Mouse (Mus musculus): Measurements from ENCODE around the gene Rrp1b. TPM values are rescaled to one million over a fixed set of nuclear protein-coding genes. Genes with fewer than 3 reads are reported as not detected.

The Rrp1b gene
- polyA plus RNA-seq, 1 experiment from 2014 or later = 32.3 TPM

- H3K36me3 ChIP-seq (ENCODE audit: control insufficient read depth, insufficient read depth) = no peaks in the 10 kb centered on the region
- no peaks in the 10 kb centered on the region for H3K9me3 ChIP-seq (replicated peaks; ENCODE audit: control insufficient read depth, low read length)
- no peak for ATAC-seq (replicated peaks; ENCODE audit: extremely low read depth, insufficient read depth, low FRiP score)
- H3K4me2 ChIP-seq (ENCODE audit: low read depth, low read length) = no peak overlapping the region
- H3K4me3 ChIP-seq (ENCODE audit: low read length) = no peak overlapping the region
- H3K4me1 ChIP-seq (ENCODE audit: control insufficient read depth, insufficient read depth, low read length) = peaks cover 17% of the 10 kb centered on the region
- no peak overlapping the region for H3K9ac ChIP-seq (ENCODE audit: low read length)
- H3K27me3 ChIP-seq (ENCODE audit: control insufficient read depth, insufficient read depth, low read length) = no peaks in the 10 kb centered on the region
- H3K27ac ChIP-seq (ENCODE audit: low read length) = no peak overlapping the region
- WGBS = 58% methylated on average over 8 of the region's 8 CpGs
Observed at GRCm38 (mm10) chr17:32023088-32023487, 12.8 kb upstream of the Rrp1b start.

DNA sequence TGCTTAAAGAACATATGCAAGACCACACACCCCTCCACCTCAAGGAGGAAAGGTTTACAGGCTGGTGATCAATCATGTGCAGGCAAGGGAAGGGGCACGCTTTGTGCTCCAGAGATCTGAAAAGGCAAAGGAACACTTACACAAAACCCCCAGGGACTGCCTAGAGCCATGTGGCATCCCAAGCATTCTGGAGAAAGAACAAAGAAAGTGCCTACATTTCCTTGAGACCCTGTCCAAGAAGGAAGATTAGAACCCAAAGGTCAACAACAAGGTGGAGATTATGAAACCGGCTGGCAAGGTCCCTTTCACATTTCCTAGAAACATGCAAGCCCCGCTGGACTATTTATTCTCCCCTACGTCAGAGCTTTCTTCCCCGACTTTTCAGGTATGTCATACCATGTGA, 11.2 kb upstream of the Rrp1b start:
- Histone ChIP-seq H3K4me1 (ENCODE audit: control insufficient read depth, insufficient read depth, low read length) (peaks cover 9% of the 10 kb centered on the region), H3K4me3 (ENCODE audit: low read length) (no peak overlapping the region), H3K36me3 (ENCODE audit: control insufficient read depth, insufficient read depth) (no peaks in the 10 kb centered on the region), H3K9ac (ENCODE audit: low read length) (no peak overlapping the region), H3K9me3 (replicated peaks; ENCODE audit: control insufficient read depth, low read length) (no peaks in the 10 kb centered on the region), H3K27me3 (ENCODE audit: control insufficient read depth, insufficient read depth, low read length) (no peaks in the 10 kb centered on the region), H3K27ac (ENCODE audit: low read length) (no peak overlapping the region), H3K4me2 (ENCODE audit: low read depth, low read length) (no peak overlapping the region)
- WGBS = 59% methylated on average over 5 of the region's 5 CpGs
- ATAC-seq (replicated peaks; ENCODE audit: extremely low read depth, insufficient read depth, low FRiP score) = no peak

- H3K9ac ChIP-seq (ENCODE audit: low read length) = no peak overlapping the region
- H3K27ac ChIP-seq (ENCODE audit: low read length) = no peak overlapping the region
- no peaks in the 10 kb centered on the region for H3K27me3 ChIP-seq (ENCODE audit: control insufficient read depth, insufficient read depth, low read length)
- peaks cover 9% of the 10 kb centered on the region for H3K4me1 ChIP-seq (ENCODE audit: control insufficient read depth, insufficient read depth, low read length)
- no peak overlapping the region for H3K4me3 ChIP-seq (ENCODE audit: low read length)
- WGBS = 12% methylated on average over 2 of the region's 2 CpGs
- ATAC-seq (replicated peaks; ENCODE audit: extremely low read depth, insufficient read depth, low FRiP score) = peak; percentile 81
- no peaks in the 10 kb centered on the region for H3K9me3 ChIP-seq (replicated peaks; ENCODE audit: control insufficient read depth, low read length)
- H3K36me3 ChIP-seq (ENCODE audit: control insufficient read depth, insufficient read depth) = no peaks in the 10 kb centered on the region
- H3K4me2 ChIP-seq (ENCODE audit: low read depth, low read length) = no peak overlapping the region
Observed at GRCm38 (mm10) chr17:32025386-32025785, 10.5 kb upstream of the Rrp1b start.

GRCm38 (mm10) chr17:32027666-32028065, 8.2 kb upstream of the Rrp1b start:
- WGBS = 29% methylated on average over 3 of the region's 3 CpGs
- H3K4me3 ChIP-seq (ENCODE audit: low read length) = no peak overlapping the region
- no peak overlapping the region for H3K4me2 ChIP-seq (ENCODE audit: low read depth, low read length)
- 0 out of 2 replicates have a peak, but pooled peaks have one; percentile 33 for ATAC-seq (replicated peaks; ENCODE audit: extremely low read depth, insufficient read depth, low FRiP score)
- H3K27ac ChIP-seq (ENCODE audit: low read length) = no peak overlapping the region
- H3K4me1 ChIP-seq (ENCODE audit: control insufficient read depth, insufficient read depth, low read length) = peaks cover 9% of the 10 kb centered on the region
- no peaks in the 10 kb centered on the region for H3K27me3 ChIP-seq (ENCODE audit: control insufficient read depth, insufficient read depth, low read length)
- H3K9ac ChIP-seq (ENCODE audit: low read length) = no peak overlapping the region
- no peaks in the 10 kb centered on the region for H3K36me3 ChIP-seq (ENCODE audit: control insufficient read depth, insufficient read depth)
- H3K9me3 ChIP-seq (replicated peaks; ENCODE audit: control insufficient read depth, low read length) = no peaks in the 10 kb centered on the region

DNA sequence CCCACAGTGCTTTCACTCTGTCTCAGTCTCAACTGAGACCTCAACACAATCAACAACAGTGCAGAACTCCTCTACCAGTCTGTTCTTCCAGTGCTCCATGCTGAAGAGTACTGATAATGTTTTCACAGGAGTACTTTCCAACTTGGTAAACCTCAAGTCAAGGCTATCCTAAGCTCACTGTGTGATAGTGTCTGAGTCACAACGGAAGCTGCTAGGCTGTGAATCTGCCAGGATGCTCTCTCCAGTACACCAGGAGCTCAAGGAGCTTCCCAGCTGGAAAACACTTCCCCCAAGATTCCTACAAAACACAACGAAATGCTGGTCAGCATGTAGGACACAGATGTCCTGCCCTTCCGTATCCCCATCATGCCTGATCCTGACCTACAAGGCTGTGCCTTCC, 7.6 kb upstream of the Rrp1b start:
- WGBS = 73% methylated on average over 3 of the region's 3 CpGs
- no peak overlapping the region for H3K9ac ChIP-seq (ENCODE audit: low read length)

GRCm38 (mm10) chr17:32031684-32032083, 4.2 kb upstream of the Rrp1b start:
- Histone ChIP-seq H3K27me3 (ENCODE audit: control insufficient read depth, insufficient read depth, low read length) (no peaks in the 10 kb centered on the region), H3K36me3 (ENCODE audit: control insufficient read depth, insufficient read depth) (no peaks in the 10 kb centered on the region), H3K27ac (ENCODE audit: low read length) (no peak overlapping the region), H3K4me2 (ENCODE audit: low read depth, low read length) (no peak overlapping the region), H3K9ac (ENCODE audit: low read length) (no peak overlapping the region), H3K4me1 (ENCODE audit: control insufficient read depth, insufficient read depth, low read length) (peaks cover 4% of the 10 kb centered on the region), H3K4me3 (ENCODE audit: low read length) (no peak overlapping the region), H3K9me3 (replicated peaks; ENCODE audit: control insufficient read depth, low read length) (no peaks in the 10 kb centered on the region)
- no peak for ATAC-seq (replicated peaks; ENCODE audit: extremely low read depth, insufficient read depth, low FRiP score)
- WGBS = 65% methylated on average over 7 of the region's 7 CpGs

More for the DNA sequence above, 7.6 kb upstream of the Rrp1b start:
- Histone ChIP-seq H3K36me3 (ENCODE audit: control insufficient read depth, insufficient read depth) (no peaks in the 10 kb centered on the region), H3K4me3 (ENCODE audit: low read length) (no peak overlapping the region), H3K27ac (ENCODE audit: low read length) (no peak overlapping the region), H3K9me3 (replicated peaks; ENCODE audit: control insufficient read depth, low read length) (no peaks in the 10 kb centered on the region), H3K4me1 (ENCODE audit: control insufficient read depth, insufficient read depth, low read length) (peaks cover 5% of the 10 kb centered on the region), H3K27me3 (ENCODE audit: control insufficient read depth, insufficient read depth, low read length) (no peaks in the 10 kb centered on the region), H3K4me2 (ENCODE audit: low read depth, low read length) (no peak overlapping the region)
- no peak for ATAC-seq (replicated peaks; ENCODE audit: extremely low read depth, insufficient read depth, low FRiP score)

GRCm38 (mm10) chr17:32034322-32034721, 1.6 kb upstream of the Rrp1b start:
- no peaks in the 10 kb centered on the region for H3K9me3 ChIP-seq (replicated peaks; ENCODE audit: control insufficient read depth, low read length)
- H3K4me2 ChIP-seq (ENCODE audit: low read depth, low read length) = no peak overlapping the region
- no peak for ATAC-seq (replicated peaks; ENCODE audit: extremely low read depth, insufficient read depth, low FRiP score)
- H3K27ac ChIP-seq (ENCODE audit: low read length) = no peak overlapping the region
- H3K4me1 ChIP-seq (ENCODE audit: control insufficient read depth, insufficient read depth, low read length) = peaks cover 14% of the 10 kb centered on the region
- no peak overlapping the region for H3K9ac ChIP-seq (ENCODE audit: low read length)
- H3K4me3 ChIP-seq (ENCODE audit: low read length) = no peak overlapping the region
- WGBS = 87% methylated on average over 23 of the region's 23 CpGs
- no peaks in the 10 kb centered on the region for H3K27me3 ChIP-seq (ENCODE audit: control insufficient read depth, insufficient read depth, low read length)
- H3K36me3 ChIP-seq (ENCODE audit: control insufficient read depth, insufficient read depth) = no peaks in the 10 kb centered on the region

DNA sequence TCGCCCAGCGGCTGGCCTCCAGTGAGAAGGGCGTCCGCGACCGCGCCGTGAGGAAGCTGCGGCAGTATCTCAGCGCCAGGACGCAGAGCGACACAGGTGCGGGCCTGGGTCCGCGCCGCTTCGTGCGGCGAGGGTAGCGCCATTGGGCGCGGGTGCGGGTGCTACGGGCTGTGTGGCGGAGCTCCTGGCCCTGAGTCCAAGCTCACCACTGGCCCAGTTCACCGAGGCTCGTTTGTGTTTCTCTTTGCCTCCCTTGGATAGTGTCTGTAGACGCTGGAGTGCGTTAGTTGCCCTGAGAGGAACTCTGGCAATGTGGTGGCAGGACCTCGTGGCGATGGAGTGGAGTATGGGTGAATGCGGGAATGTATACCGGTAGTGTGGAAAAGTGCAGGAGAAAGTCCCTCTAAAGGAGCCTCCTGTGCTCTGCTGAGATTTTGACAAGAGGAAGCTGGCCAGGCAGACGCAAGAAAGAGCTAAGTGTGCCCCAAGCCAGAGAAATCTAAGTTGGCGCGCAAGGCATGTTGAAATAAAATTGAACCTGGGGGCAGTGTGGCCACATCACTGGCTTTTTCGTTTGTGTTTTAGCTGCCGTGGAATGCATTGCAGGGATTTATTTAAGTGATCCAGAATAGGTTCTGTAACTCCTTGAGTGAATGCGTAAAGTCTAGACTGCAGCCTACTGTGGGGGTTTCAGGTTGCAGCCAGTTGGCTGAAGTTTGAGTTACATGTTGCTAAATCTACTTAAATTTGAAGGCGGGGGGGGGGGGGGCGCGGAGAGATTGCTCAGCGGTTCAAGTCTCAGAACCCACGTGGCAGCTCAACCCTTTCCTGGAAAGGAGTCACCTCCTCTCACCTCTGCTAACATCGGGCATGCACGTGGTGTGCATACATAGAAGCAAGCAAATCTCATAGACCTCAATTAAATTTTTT, 874 bp downstream of the Rrp1b start:
- H3K27me3 ChIP-seq (ENCODE audit: control insufficient read depth, insufficient read depth, low read length) = no peaks in the 10 kb centered on the region
- WGBS = under 1% methylated on average over 46 of the region's 46 CpGs
- no peaks in the 10 kb centered on the region for H3K36me3 ChIP-seq (ENCODE audit: control insufficient read depth, insufficient read depth)
- peak overlapping the region; percentile 85 for H3K4me2 ChIP-seq (ENCODE audit: low read depth, low read length)
- H3K4me3 ChIP-seq (ENCODE audit: low read length) = peak overlapping the region; percentile 89
- peaks cover 14% of the 10 kb centered on the region for H3K4me1 ChIP-seq (ENCODE audit: control insufficient read depth, insufficient read depth, low read length)
- peak overlapping the region; percentile 91 for H3K9ac ChIP-seq (ENCODE audit: low read length)
- peak overlapping the region; percentile 79 for H3K27ac ChIP-seq (ENCODE audit: low read length)
- ATAC-seq (replicated peaks; ENCODE audit: extremely low read depth, insufficient read depth, low FRiP score) = peak; percentile 53
- H3K9me3 ChIP-seq (replicated peaks; ENCODE audit: control insufficient read depth, low read length) = no peaks in the 10 kb centered on the region

- Histone ChIP-seq H3K4me1 (ENCODE audit: control insufficient read depth, insufficient read depth, low read length) (peaks cover 14% of the 10 kb centered on the region), H3K9ac (ENCODE audit: low read length) (no peak overlapping the region), H3K27ac (ENCODE audit: low read length) (no peak overlapping the region), H3K27me3 (ENCODE audit: control insufficient read depth, insufficient read depth, low read length) (no peaks in the 10 kb centered on the region), H3K9me3 (replicated peaks; ENCODE audit: control insufficient read depth, low read length) (no peaks in the 10 kb centered on the region), H3K4me3 (ENCODE audit: low read length) (no peak overlapping the region), H3K4me2 (ENCODE audit: low read depth, low read length) (no peak overlapping the region), H3K36me3 (ENCODE audit: control insufficient read depth, insufficient read depth) (no peaks in the 10 kb centered on the region)
- 78% methylated on average over 10 of the region's 10 CpGs for WGBS
- no peak for ATAC-seq (replicated peaks; ENCODE audit: extremely low read depth, insufficient read depth, low FRiP score)
Observed at GRCm38 (mm10) chr17:32040263-32040662, 4.4 kb downstream of the Rrp1b start.

Measured in heart, embryonic 16.5 days (tissue).